Mouse (Mus musculus): Measurements from ENCODE around the gene Ccne1. TPM values are rescaled to one million over a fixed set of nuclear protein-coding genes. Genes with fewer than 3 reads are reported as not detected.

Ccne1 gene
- total RNA-seq, 1 experiment: 194 TPM

DNA sequence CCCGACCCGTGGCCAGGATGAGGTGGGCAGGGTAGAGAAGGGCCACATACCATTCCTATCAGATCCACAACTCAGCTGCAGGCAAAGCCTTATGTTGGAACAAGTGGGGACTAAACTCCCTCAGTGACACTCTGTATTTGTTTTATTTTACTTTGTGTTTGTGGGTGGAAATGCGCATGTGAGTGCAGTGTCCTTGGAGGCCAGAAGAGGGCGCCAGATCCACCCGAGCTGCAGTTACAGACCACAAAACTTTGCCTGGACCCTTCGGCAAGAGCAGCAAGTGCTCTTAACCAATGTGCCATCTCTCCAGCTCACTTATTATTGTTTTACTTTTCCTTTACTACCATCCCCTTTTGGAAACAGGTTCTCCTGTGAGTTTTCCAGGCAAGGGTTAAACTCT is 40.1 kb upstream of the Ccne1 start:
- H3K9me3 ChIP-seq (ENCODE audit: control insufficient read depth, insufficient read depth, low read depth, low read length): no peaks in the 10 kb centered on the region
- H3K9ac ChIP-seq (ENCODE audit: insufficient read depth, low read depth, low read length, poor library complexity, severe bottlenecking): no peak overlapping the region
- H3K27ac ChIP-seq (ENCODE audit: insufficient read depth, low read depth, low read length, poor library complexity, severe bottlenecking): no peak overlapping the region
- H3K4me3 ChIP-seq (ENCODE audit: insufficient read depth in 1 of 2, low read depth in 1 of 2, low read length in 2 of 2, poor library complexity in 1 of 2, severe bottlenecking in 1 of 2): no peak overlapping the region
- 0 out of 4 replicates have a peak, but pooled peaks cover 1 to 5% of the 10 kb centered on the region in 2 experiments for H3K4me1 ChIP-seq (ENCODE audit: control insufficient read depth in 2 of 2, insufficient read depth in 2 of 2, low read length in 2 of 2, poor library complexity in 1 of 2)
- no peaks in the 10 kb centered on the region for H3K36me3 ChIP-seq (ENCODE audit: control insufficient read depth, insufficient read depth, low read length, poor library complexity, severe bottlenecking)
- no peak for TF ChIP-seq ZC3H11A (IDR thresholded peaks at IDR 0.05; ENCODE audit: borderline replicate concordance, low read depth, low read length)
- TF ChIP-seq HCFC1 (IDR thresholded peaks at IDR 0.05; ENCODE audit: borderline replicate concordance, insufficient read depth, low read length): no peak
- TF ChIP-seq ZNF384 (IDR thresholded peaks at IDR 0.05; ENCODE audit: low read depth, low read length): no peak
- TF ChIP-seq MAFK (IDR thresholded peaks at IDR 0.05; ENCODE audit: insufficient read depth, low read depth, low read length): no peak
- no peak for TF ChIP-seq CHD2 (IDR thresholded peaks at IDR 0.05; ENCODE audit: low read depth, low read length)
- in situ Hi-C loops (cut with MboI; ENCODE audit: low sequenced_read_pairs in 2 of 2, unreplicated experiment in 2 of 2): no loop called here
- DNase-seq (ENCODE audit: low read depth, low spot score): no peak

DNA sequence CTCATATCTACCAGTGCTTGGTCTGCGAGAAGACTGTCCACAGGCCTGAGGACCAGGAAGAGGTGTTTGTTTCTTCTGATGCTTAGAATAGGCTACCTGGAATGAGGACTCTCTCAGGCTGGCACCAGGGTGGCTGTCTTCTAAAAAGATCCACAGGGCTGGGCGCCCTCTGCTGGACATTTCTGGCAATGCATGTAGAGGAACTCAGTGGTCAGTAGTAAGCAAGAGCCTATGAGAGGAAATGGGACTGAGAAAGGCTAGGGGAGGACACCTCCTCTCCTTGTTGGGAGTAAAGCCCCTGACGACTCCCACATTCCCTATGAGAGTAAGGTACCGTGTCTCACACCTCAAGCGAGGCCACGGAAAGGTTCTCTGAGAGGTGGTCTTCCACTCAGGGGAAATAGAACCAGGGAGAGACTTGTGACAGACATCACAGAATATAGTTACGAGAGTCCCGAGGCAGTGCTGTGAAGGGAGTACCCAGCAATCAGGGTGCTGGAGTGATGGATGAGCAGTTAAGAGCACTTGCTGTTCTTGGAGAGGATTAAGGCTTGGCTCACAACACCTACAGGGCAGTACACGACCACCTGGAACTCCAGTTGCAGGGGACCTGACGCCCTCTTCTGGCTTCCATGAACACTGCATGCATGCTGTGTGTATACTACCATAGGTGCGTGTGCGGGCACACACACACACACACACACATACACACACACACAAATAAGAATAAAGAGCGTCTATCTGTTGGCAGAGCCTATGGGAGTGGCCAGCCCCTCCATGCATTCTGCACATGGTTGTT is 34.6 kb upstream of the Ccne1 start:
- Histone ChIP-seq H3K4me1 (ENCODE audit: control insufficient read depth in 2 of 2, insufficient read depth in 2 of 2, low read length in 2 of 2, poor library complexity in 1 of 2) (no peaks in the 10 kb centered on the region), H3K4me3 (ENCODE audit: insufficient read depth in 1 of 2, low read depth in 1 of 2, low read length in 2 of 2, poor library complexity in 1 of 2, severe bottlenecking in 1 of 2) (no peak overlapping the region), H3K36me3 (ENCODE audit: control insufficient read depth, insufficient read depth, low read length, poor library complexity, severe bottlenecking) (no peaks in the 10 kb centered on the region), H3K27ac (ENCODE audit: insufficient read depth, low read depth, low read length, poor library complexity, severe bottlenecking) (no peak overlapping the region), H3K9me3 (ENCODE audit: control insufficient read depth, insufficient read depth, low read depth, low read length) (no peaks in the 10 kb centered on the region), H3K9ac (ENCODE audit: insufficient read depth, low read depth, low read length, poor library complexity, severe bottlenecking) (no peak overlapping the region)
- in situ Hi-C loops (cut with MboI; ENCODE audit: low sequenced_read_pairs in 2 of 2, unreplicated experiment in 2 of 2): no loop called here
- TF ChIP-seq HCFC1 (IDR thresholded peaks at IDR 0.05; ENCODE audit: borderline replicate concordance, insufficient read depth, low read length) (no peak), CHD2 (IDR thresholded peaks at IDR 0.05; ENCODE audit: low read depth, low read length) (no peak), MAFK (IDR thresholded peaks at IDR 0.05; ENCODE audit: insufficient read depth, low read depth, low read length) (no peak), ZNF384 (IDR thresholded peaks at IDR 0.05; ENCODE audit: low read depth, low read length) (no peak), ZC3H11A (IDR thresholded peaks at IDR 0.05; ENCODE audit: borderline replicate concordance, low read depth, low read length) (peak; percentile 23; the same call in 1 of the 2 replicates)
- peak; percentile 87 for DNase-seq (ENCODE audit: low read depth, low spot score)

DNA sequence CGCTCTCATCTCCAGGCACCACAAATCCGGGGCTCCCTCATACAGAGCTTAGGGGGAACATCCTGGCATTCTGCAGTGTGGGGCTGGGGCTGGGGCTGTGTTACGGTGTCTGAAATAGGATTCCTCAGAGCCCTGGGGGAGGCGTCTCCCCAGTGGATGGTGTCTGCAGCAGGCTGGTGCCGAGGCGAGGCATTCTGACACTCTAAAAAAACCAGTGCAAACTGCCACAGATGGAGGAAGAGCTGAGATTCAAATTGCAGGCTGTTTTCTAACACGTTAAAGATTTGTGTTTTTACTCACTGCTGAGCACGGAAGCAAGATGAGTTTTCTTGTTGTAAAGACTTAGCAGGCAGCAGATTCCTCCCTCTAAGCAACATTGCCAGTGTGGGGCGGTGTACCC is 33.0 kb upstream of the Ccne1 start:
- no peaks in the 10 kb centered on the region for H3K36me3 ChIP-seq (ENCODE audit: control insufficient read depth, insufficient read depth, low read length, poor library complexity, severe bottlenecking)
- H3K4me1 ChIP-seq (ENCODE audit: control insufficient read depth in 2 of 2, insufficient read depth in 2 of 2, low read length in 2 of 2, poor library complexity in 1 of 2): no peaks in the 10 kb centered on the region
- no peak overlapping the region for H3K9ac ChIP-seq (ENCODE audit: insufficient read depth, low read depth, low read length, poor library complexity, severe bottlenecking)
- no peak overlapping the region for H3K27ac ChIP-seq (ENCODE audit: insufficient read depth, low read depth, low read length, poor library complexity, severe bottlenecking)
- in situ Hi-C loops (cut with MboI; ENCODE audit: low sequenced_read_pairs in 2 of 2, unreplicated experiment in 2 of 2): no loop called here
- no peak for DNase-seq (ENCODE audit: low read depth, low spot score)
- TF ChIP-seq ZNF384 (IDR thresholded peaks at IDR 0.05; ENCODE audit: low read depth, low read length) (no peak), HCFC1 (IDR thresholded peaks at IDR 0.05; ENCODE audit: borderline replicate concordance, insufficient read depth, low read length) (no peak), MAFK (IDR thresholded peaks at IDR 0.05; ENCODE audit: insufficient read depth, low read depth, low read length) (no peak), CHD2 (IDR thresholded peaks at IDR 0.05; ENCODE audit: low read depth, low read length) (no peak), ZC3H11A (IDR thresholded peaks at IDR 0.05; ENCODE audit: borderline replicate concordance, low read depth, low read length) (no peak)
- H3K4me3 ChIP-seq (ENCODE audit: insufficient read depth in 1 of 2, low read depth in 1 of 2, low read length in 2 of 2, poor library complexity in 1 of 2, severe bottlenecking in 1 of 2): no peak overlapping the region
- H3K9me3 ChIP-seq (ENCODE audit: control insufficient read depth, insufficient read depth, low read depth, low read length): no peaks in the 10 kb centered on the region

DNA sequence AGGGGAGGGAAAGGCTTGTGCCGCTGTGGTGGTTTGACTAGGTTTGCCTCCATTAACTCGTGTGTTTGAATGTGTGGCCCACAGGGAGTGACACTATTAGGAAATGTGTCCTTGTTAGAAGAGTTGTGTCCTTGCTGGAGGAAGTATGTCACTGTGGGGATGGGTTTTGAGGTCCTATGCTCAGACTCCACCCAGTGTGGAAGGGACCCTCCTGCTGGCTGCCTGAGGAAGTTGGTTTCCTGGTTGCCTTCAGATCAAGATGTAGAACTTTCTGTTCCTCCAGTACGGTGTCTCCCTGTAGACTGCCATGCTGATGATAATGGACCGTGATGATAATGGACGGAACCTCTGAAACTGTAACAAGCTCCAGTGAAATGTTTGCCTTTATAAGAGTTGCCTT is 27.1 kb upstream of the Ccne1 start:
- in situ Hi-C loops (cut with MboI; ENCODE audit: low sequenced_read_pairs in 2 of 2, unreplicated experiment in 2 of 2): no loop called here
- no peaks in the 10 kb centered on the region for H3K36me3 ChIP-seq (ENCODE audit: control insufficient read depth, insufficient read depth, low read length, poor library complexity, severe bottlenecking)
- no peak for DNase-seq (ENCODE audit: low read depth, low spot score)
- no peaks in the 10 kb centered on the region for H3K9me3 ChIP-seq (ENCODE audit: control insufficient read depth, insufficient read depth, low read depth, low read length)
- H3K9ac ChIP-seq (ENCODE audit: insufficient read depth, low read depth, low read length, poor library complexity, severe bottlenecking): no peak overlapping the region
- H3K4me1 ChIP-seq (ENCODE audit: control insufficient read depth in 2 of 2, insufficient read depth in 2 of 2, low read length in 2 of 2, poor library complexity in 1 of 2): peaks cover 0 to 2% of the 10 kb centered on the region in 2 experiments; a peak in 1 of 4 replicates
- no peak overlapping the region for H3K27ac ChIP-seq (ENCODE audit: insufficient read depth, low read depth, low read length, poor library complexity, severe bottlenecking)
- H3K4me3 ChIP-seq (ENCODE audit: insufficient read depth in 1 of 2, low read depth in 1 of 2, low read length in 2 of 2, poor library complexity in 1 of 2, severe bottlenecking in 1 of 2): no peak overlapping the region
- TF ChIP-seq ZNF384 (IDR thresholded peaks at IDR 0.05; ENCODE audit: low read depth, low read length): no peak
- no peak for TF ChIP-seq MAFK (IDR thresholded peaks at IDR 0.05; ENCODE audit: insufficient read depth, low read depth, low read length)
- no peak for TF ChIP-seq ZC3H11A (IDR thresholded peaks at IDR 0.05; ENCODE audit: borderline replicate concordance, low read depth, low read length)
- TF ChIP-seq CHD2 (IDR thresholded peaks at IDR 0.05; ENCODE audit: low read depth, low read length): no peak
- TF ChIP-seq HCFC1 (IDR thresholded peaks at IDR 0.05; ENCODE audit: borderline replicate concordance, insufficient read depth, low read length): no peak

All from ES-E14 (cell line).